Mouse (Mus musculus) bone marrow, adult 2 months (tissue): ENCODE results near the gene Bcam.

Experiments used
- CTCF ChIP-seq: fragments of 200-500 bp; IDR thresholded peaks from 2 replicates; pipeline ENCODE4 v1.5.1; 2011; ENCODE audit warnings: low read length, control low read depth; ENCODE audit not compliant: control insufficient read depth, insufficient read depth
- POLR2A ChIP-seq: fragments of 200-500 bp; IDR thresholded peaks from 2 replicates; pipeline ENCODE4 v1.6.1; 2011; ENCODE audit warnings: low read depth, mild to moderate bottlenecking, control low read depth, low read length, borderline replicate concordance; ENCODE audit not compliant: control insufficient read depth

- TF ChIP-seq CTCF (no peak), POLR2A (no peak)
Measured at GRCm38 (mm10) chr7:19719200-19719599, 51.6 kb downstream of the Bcam start.
